Mouse (Mus musculus): ENCODE results near the gene Rnf17.

Rnf17 gene

DNA sequence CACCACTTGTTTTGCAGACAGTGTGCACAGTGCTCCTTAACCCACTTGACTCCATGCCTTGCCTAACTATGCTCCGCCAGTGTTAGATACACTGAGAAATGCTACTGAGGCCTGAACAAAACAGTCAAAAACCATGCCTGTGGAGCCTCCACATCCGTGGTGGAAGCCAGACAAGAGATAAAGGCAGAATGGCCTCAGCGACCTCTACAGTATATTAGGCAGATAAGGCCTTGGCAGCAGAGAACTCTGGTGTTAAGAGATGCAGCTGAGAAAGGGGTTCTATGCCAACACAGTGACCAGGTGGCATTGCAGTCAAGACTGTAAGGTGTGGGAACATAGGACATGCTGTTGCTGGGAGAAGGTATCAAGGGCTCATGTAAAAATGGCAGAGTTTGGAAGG is 104.4 kb downstream of the Rnf17 start:
- DNase-seq (ENCODE audit: low read depth in 1 of 2, low spot score in 2 of 2) = no peak

DNA sequence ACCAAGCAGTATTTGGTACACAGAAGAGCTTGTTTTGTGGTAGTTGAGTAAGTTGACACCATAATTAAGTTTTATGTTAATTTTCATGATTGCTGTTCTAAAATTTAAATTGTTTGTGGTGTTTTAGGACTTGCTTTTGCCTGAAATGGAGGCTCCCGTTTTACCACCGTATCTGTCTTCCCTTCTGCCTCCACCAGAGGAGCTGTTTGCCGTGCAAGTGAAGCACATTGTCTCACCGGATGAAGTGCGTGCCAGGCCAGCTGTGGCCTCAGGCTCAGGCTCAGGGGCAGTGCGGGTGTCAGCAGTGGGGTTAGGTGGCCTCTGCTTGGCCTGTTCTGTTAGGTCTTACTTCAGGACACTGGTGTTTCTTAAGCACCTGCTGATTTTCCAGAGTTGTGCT is 109.7 kb downstream of the Rnf17 start:
- no peak for DNase-seq (ENCODE audit: low read depth in 1 of 2, low spot score in 2 of 2)

DNA sequence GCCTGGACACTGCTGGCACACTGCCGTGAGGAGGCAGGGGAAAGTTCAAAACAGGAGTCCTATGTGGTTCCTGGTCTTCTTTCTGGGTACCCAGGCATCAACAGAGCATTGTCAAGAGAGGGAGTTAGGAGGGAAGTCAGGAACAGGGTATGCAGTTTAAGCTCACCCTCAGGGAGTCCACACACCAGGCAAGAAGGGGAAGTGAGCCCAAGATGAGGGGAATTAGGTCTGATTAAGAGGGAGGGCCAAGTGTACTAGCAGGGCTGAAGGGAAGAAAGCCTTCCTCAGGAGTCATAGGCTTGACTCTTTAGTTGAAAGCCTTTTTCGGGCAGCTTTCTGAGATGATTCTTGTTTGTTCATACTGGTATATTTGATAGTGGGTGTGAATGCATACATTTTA is 112.4 kb downstream of the Rnf17 start:
- DNase-seq (ENCODE audit: low read depth in 1 of 2, low spot score in 2 of 2) = no peak

DNA sequence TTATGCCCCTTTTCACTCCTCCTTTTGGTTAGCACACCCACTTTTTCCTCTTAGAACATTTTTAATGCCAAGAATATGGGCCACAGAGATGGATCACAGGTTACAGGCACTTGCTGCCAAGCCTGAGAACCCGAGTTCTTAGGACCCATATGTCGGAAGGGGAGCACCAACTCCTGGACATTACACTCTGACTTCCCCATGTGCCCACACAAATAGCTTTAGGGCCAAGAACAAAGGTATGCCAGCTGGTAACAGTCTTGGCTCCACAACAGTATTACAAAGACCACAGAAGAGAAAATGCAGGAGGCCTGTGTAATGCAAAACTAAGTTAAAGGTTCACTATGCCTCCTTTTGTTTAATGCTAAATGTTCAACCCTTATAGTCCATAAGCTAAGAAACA is 128.4 kb downstream of the Rnf17 start:
- no peak for DNase-seq (ENCODE audit: low read depth in 1 of 2, low spot score in 2 of 2)

DNA sequence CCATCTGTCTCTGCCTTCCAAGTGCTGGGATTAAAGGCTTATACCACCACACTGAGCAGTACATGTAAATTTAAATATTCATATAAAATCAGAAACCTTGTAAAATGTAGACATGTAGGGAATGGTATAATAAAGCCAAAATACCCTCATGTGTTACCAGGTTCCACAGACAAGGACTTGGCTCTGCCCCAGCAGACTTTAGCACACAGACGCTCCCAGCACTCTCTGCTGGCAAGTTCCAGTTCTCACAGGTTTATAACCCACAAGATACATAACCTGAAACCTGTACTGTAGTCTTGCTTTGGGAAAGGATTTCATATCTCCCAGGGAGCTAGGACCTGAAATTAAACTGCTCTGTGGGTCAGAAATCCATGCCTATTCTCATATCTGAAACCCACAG is 142.6 kb downstream of the Rnf17 start:
- no peak for DNase-seq (ENCODE audit: low read depth in 1 of 2, low spot score in 2 of 2)

DNA sequence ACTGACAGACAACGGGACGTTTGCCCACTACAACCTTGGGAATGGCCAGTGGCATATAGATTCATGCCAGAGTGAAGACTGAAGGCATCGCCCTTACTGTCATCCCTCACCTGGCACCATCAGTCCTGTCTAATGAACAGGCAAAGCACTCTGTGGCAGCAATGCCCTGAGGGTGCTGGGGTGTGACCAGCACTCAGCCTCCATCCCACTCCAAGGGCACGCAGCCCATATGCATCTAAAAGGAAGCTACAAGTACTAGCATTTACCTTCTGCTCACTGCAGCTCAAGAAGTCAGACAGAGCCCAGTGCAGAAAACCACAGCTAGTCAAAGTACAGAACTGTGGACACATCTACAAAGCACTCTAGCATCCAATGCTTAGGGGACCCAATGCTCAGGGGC is 143.1 kb downstream of the Rnf17 start:
- no peak for DNase-seq (ENCODE audit: low read depth in 1 of 2, low spot score in 2 of 2)

DNA sequence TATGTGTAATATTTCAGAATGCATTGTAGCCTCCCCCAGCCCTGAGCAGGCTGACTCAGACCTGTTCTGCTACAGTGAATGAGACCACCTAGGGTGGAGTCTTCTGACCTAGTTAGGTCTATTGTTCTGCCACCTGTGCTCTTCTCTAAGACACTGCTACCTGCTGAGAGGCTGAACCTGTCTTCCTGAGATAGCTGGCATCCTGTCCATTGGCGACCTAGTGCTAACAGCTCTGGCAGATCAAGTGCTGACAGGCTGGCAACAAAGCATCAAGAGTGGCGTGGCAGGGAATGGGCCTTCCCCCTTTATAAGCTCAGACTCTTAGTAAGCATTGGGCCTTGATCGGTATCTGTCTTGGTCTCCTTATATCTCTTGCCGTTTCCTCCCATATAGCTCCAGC is 148.6 kb downstream of the Rnf17 start:
- no peak for DNase-seq (ENCODE audit: low read depth in 1 of 2, low spot score in 2 of 2)

DNA sequence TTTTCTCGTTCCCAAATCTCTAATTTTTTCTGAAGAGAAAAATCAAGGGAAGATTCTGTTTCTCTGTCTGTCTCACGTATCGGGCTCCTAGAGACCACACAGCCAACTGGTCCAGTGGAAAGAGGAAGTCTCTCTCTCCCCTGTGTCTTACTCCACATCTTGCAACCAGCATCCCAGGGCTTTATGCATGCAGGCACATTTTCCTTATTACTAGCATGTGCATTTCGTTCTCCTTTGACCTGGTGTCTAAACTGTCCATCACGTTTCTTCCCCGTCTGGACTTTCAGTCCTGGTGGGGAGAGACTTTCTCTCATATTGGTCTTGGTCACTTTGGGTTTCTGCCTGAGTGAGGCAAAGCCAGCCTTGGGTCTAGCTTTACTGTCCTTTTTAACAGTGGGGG is 150.5 kb downstream of the Rnf17 start:
- no peak for DNase-seq (ENCODE audit: low read depth in 1 of 2, low spot score in 2 of 2)

DNA sequence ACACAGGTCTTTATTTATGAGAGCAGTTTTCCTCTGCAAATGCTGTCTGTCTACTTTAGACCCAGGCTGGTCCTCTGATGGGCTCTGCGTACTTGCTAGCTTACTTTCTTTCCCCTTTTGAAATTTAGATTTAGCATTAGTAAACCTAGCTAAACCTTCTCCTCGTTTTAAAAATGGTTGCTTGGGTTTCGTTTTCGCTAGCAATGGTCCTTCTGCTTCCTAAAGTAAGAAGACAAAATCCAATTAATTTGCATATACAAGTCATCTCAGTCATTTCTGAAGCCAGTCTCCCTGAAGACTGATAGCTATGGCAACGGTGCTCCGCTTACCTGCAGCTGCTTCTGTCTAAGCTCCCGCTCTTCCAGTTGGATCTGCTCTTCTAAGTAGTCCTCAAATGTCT is 150.9 kb downstream of the Rnf17 start:
- no peak for DNase-seq (ENCODE audit: low read depth in 1 of 2, low spot score in 2 of 2)

DNA sequence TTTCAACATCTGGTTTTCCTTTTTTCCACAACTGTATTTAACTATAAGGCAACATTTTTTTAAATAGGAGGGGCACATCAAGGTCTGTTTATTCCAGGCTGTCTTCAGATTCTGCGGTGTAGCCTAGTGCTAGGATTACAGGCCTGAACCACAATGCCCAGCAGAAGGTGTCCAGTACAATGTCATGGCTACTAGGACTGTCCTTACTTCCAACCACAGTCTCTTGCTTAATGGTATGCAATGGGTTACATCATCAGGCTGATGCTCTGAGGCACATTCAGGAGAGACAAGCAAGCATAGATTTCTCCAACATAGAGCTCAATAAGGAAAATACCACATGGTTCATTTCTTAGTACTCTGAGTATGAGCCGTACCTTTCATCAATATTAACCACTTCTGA is 152.3 kb downstream of the Rnf17 start:
- no peak for DNase-seq (ENCODE audit: low read depth in 1 of 2, low spot score in 2 of 2)

DNA sequence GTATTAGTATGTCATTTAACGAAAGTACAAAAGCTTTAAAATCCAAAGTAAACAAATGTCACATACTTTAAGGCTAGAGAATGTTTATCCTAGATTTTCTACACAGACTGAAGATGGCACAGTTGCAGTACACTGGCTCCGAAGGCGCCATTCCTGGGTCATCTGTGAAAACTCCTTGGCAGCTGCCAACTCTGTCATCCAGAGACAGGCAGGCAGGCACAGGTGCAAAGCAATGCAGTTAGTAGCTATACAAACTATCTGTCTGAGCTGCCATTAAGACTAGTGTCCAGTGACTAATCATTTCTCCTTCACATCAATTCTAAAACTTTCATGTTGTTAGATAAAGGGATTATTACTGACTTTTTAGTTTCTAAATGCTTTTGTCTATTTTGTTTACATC is 156.8 kb downstream of the Rnf17 start:
- DNase-seq (ENCODE audit: low read depth in 1 of 2, low spot score in 2 of 2) = no peak

DNA sequence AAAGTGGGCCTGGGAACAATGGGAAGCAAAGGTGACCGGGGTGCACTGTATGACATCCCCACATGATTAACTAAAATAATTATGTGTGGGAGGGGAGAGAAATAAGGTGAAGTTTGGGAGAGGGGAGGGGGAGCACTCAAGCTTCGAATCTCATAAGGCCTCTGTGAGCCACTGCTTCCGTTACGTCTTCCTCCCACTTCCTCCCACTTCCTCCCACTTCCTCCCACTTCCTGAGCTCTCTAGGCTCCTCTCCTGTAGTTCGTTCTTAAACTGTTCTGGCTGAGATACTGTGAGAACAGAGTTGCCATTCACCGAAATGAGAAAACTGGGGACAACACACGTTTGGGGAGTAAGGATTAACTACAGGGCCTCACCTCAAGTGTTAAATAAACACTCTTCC is 165.1 kb downstream of the Rnf17 start:
- no peak for DNase-seq (ENCODE audit: low read depth in 1 of 2, low spot score in 2 of 2)

DNA sequence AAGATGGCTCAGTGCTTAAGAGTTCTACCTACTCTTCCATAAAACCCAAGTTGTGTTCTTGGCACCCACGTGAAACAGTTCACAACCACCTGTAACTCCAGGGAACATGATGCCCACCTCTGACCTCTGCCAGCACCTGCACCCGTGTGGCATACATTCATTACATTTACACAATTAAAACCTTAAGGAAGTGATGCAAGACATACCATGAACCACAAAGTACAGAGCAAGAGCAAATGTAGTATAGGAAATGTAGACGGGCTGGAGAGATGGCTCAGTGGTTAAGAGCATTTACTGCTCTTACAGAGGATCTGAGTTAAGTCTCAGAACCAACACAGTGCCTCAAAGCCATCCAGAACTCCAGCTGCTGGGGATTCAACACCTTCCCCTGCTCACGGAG is 166.7 kb downstream of the Rnf17 start:
- no peak for DNase-seq (ENCODE audit: low read depth in 1 of 2, low spot score in 2 of 2)

DNA sequence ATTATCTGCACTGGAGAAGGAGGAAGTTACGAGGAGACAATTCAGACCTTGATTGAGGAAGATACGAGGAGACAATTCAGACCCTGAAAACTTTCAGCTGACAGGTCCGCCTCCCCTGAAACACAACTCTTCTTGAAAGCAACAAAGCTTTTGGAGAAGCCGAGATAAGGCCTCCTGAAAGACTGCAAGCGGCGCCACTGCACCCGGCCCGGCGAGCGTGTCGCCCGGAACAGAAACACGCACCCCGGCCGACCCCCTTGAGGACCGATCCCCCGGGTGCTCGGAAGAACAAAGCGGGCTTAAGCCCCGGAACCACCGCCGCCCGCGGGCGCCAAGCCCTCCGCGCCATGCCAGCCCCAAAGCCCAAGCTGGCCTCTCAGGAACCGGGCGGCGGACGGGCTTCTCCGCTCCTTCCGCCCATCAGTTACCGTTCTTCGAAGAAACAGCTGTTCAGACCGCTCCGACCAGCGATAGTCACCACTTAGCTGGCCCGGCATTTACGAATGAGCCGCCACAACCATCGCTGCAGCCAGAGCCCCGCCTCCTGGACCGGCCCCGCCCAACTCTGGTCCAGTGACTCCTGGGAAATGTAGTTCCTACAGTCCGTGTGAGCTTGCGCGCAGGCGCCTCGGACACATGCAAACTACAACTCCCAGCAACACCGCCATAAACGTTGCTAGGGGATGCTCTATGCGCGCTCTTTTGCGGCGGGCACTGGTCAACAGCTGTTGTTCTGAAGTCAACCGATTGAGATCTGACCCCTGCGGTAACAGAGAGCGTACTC is 169.1 kb downstream of the Rnf17 start:
- DNase-seq (ENCODE audit: low read depth in 1 of 2, low spot score in 2 of 2) = peak; percentile 85 to 91

DNA sequence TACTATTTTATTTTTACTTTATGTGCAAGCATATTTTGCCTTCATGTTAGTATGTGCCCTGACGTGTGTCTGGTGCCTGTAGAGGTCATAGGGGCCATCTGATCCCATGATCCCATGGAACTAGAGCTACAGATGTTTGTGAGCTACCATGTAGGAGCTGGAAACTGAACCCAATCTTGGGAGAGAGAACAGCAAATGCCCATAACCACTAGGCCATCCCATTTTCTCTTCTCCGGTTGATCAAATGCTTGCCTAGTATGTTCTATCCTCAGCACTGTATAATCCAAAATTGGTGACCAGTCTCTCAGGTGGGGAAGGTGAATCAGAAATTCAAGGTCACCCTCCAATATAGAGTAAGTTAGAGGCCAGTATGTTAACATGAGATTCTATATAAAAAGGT is 170.2 kb downstream of the Rnf17 start:
- no peak for DNase-seq (ENCODE audit: low read depth in 1 of 2, low spot score in 2 of 2)
